Mouse (Mus musculus): ENCODE results near the gene Nrn1l. TPM values are rescaled to one million over a fixed set of nuclear protein-coding genes. Genes with fewer than 3 reads are reported as not detected.
A peak's percentile ranks its signal among the peaks of the same experiment; 100 is the strongest.

The Nrn1l gene
- polyA plus RNA-seq, 1 experiment from 2014 or later: 0.71 TPM

DNA sequence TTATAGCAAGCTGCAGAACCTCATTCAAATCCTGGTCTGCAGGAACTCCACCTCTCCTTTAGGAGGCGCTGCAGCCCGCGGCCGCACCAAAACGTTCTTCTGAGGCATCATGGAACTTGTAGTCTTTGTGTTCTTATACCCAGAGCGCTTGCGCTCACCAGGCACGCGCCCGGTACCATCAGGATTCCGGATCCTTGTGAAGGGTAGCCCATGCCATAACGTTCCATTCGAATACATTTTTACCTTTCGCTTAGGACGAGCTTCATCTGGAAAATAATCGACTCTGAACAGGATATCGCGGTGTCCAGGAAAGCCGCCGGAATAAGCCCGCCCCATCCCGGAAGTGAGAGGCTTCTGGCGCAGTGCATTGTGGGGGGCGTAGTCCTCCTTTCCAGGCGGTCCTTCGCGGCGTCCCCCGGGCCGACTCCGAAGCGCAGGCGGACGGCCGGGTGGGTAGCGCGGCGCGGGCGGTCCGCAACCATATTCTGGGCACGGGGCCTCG lies 38.6 kb upstream of the Nrn1l start, which contains the start of gene Thap11:
TSS of gene Thap11 (plus strand) at position 418 of the 502 bp plus-strand sequence.
- H3K27me3 ChIP-seq (replicated peaks; ENCODE audit: control insufficient read depth, insufficient read depth, low read length): no peaks in the 10 kb centered on the region
- peak; percentile 97 for DNase-seq (ENCODE audit: low spot score)
- WGBS: 0% methylated on average over 39 of the region's 43 CpGs
- peaks cover 12% of the 10 kb centered on the region for H3K36me3 ChIP-seq (ENCODE audit: control insufficient read depth, insufficient read depth, low read length)
- H3K27ac ChIP-seq (replicated peaks; ENCODE audit: low read depth, low read length): peak within 1 kb of the TSS; percentile 87
- H3K9me3 ChIP-seq (ENCODE audit: control insufficient read depth, low read length): no peaks in the 10 kb centered on the region
- ATAC-seq (ENCODE audit: low read depth): peak; percentile 94
- H3K4me1 ChIP-seq (ENCODE audit: control insufficient read depth, insufficient read depth, low read length): peaks cover 30% of the 10 kb centered on the region
- H3K9ac ChIP-seq (ENCODE audit: low read depth, low read length): peak within 1 kb of the TSS; percentile 85
- H3K4me3 ChIP-seq (ENCODE audit: low read depth, low read length): peak within 1 kb of the TSS; percentile 82
- peak within 1 kb of the TSS; percentile 97 for H3K4me2 ChIP-seq (ENCODE audit: low read depth, low read length)

DNA sequence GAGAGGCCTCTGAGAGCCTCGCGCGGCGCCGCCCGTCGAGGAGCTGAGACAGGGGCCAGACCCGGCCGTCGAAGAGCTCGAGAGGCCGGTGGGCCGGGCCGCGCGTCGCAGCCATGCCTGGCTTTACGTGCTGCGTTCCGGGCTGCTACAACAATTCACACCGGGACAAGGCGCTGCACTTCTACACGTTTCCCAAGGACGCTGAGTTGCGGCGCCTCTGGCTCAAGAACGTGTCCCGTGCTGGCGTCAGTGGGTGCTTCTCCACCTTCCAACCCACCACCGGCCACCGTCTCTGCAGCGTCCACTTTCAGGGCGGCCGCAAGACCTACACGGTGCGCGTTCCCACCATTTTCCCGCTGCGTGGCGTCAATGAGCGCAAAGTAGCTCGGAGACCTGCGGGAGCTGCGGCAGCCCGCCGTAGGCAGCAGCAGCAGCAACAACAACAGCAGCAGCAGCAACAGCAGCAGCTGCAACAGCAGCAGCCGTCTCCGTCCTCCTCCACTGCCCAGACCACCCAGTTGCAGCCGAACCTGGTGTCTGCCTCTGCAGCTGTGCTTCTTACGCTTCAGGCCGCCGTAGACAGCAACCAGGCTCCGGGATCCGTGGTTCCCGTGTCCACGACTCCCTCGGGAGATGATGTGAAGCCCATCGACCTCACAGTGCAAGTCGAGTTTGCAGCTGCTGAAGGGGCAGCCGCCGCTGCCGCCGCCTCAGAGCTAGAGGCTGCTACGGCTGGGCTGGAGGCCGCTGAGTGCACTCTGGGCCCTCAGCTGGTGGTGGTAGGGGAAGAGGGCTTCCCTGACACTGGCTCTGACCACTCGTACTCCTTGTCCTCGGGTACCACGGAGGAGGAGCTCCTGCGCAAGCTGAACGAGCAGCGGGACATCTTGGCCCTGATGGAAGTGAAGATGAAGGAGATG lies 37.9 kb upstream of the Nrn1l start:
- peaks cover 11% of the 10 kb centered on the region for H3K36me3 ChIP-seq (ENCODE audit: control insufficient read depth, insufficient read depth, low read length)
- peak overlapping the region; percentile 97 for H3K4me2 ChIP-seq (ENCODE audit: low read depth, low read length)
- peaks cover 30% of the 10 kb centered on the region for H3K4me1 ChIP-seq (ENCODE audit: control insufficient read depth, insufficient read depth, low read length)
- peak overlapping the region; percentile 87 for H3K27ac ChIP-seq (replicated peaks; ENCODE audit: low read depth, low read length)
- ATAC-seq (ENCODE audit: low read depth) (peak; percentile 35), DNase-seq (ENCODE audit: low spot score) (peak; percentile 62)
- peak overlapping the region; percentile 82 for H3K4me3 ChIP-seq (ENCODE audit: low read depth, low read length)
- H3K9ac ChIP-seq (ENCODE audit: low read depth, low read length): peak overlapping the region; percentile 85
- H3K9me3 ChIP-seq (ENCODE audit: control insufficient read depth, low read length): no peaks in the 10 kb centered on the region
- WGBS: under 1% methylated on average over 40 of the region's 71 CpGs
- H3K27me3 ChIP-seq (replicated peaks; ENCODE audit: control insufficient read depth, insufficient read depth, low read length): no peaks in the 10 kb centered on the region

DNA sequence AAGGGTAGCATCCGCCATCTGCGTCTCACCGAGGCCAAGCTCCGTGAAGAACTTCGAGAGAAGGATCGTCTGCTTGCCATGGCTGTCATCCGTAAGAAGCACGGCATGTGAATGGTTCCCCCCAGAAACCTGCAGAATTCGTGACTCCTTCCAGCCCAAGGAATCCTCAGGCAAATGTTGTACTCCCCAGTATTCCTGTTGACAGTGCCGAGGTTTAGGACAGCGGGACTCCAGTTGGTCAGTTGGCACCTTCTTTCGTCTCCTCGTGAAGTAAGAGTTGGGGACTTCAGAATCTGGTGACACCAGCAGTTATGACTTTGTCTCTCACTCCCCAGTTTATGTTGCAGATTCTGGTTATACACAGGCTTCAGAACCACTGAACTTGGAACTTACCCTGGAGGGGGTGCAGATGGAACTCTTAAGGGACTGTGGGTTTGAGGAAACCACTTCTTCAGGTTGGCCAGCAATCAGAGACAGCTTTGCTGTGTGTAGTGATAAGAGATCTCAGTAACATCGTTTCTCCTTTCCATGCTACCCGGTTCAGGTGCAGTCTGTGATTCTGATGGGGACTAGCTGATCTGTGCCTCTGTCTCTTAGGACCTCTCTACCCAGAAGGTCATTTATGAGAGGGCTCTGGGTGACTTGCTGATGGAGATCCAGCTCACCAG lies 37.1 kb upstream of the Nrn1l start:
- Histone ChIP-seq H3K9me3 (ENCODE audit: control insufficient read depth, low read length) (no peaks in the 10 kb centered on the region), H3K4me2 (ENCODE audit: low read depth, low read length) (peak overlapping the region; percentile 97), H3K36me3 (ENCODE audit: control insufficient read depth, insufficient read depth, low read length) (peaks cover 11% of the 10 kb centered on the region), H3K9ac (ENCODE audit: low read depth, low read length) (peak overlapping the region; percentile 85), H3K4me3 (ENCODE audit: low read depth, low read length) (peak overlapping the region; percentile 82), H3K4me1 (ENCODE audit: control insufficient read depth, insufficient read depth, low read length) (peaks cover 25% of the 10 kb centered on the region), H3K27ac (replicated peaks; ENCODE audit: low read depth, low read length) (peak overlapping the region; percentile 87; the same call in 1 of the 2 replicates), H3K27me3 (replicated peaks; ENCODE audit: control insufficient read depth, insufficient read depth, low read length) (no peaks in the 10 kb centered on the region)
- WGBS: 24% methylated on average over 15 of the region's 15 CpGs
- ATAC-seq (ENCODE audit: low read depth) (no peak), DNase-seq (ENCODE audit: low spot score) (no peak)

DNA sequence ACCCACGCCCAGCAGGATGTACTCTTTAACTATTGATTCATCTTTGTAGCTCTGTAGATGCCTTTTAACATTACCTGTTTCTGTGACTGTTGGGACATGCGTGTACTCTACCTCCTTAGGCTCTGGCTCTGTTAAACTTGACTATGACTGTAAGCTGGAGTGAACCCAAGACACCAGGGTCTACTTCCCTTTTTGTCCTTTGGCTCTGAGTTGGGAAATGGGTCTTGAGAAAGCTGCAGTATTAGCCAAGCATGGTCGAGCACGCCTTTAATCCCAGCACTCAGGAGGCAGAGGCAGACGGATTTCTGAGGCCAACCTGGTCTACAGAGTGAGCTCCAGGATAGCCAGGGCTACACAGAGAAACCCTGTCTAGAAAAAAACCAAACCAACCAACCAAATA lies 34.9 kb upstream of the Nrn1l start:
- H3K9ac ChIP-seq (ENCODE audit: low read depth, low read length): no peak overlapping the region
- no peak overlapping the region for H3K4me3 ChIP-seq (ENCODE audit: low read depth, low read length)
- no peaks in the 10 kb centered on the region for H3K27me3 ChIP-seq (replicated peaks; ENCODE audit: control insufficient read depth, insufficient read depth, low read length)
- peaks cover 11% of the 10 kb centered on the region for H3K36me3 ChIP-seq (ENCODE audit: control insufficient read depth, insufficient read depth, low read length)
- no peak overlapping the region for H3K4me2 ChIP-seq (ENCODE audit: low read depth, low read length)
- no peak for DNase-seq (ENCODE audit: low spot score)
- peaks cover 33% of the 10 kb centered on the region for H3K4me1 ChIP-seq (ENCODE audit: control insufficient read depth, insufficient read depth, low read length)
- H3K9me3 ChIP-seq (ENCODE audit: control insufficient read depth, low read length): no peaks in the 10 kb centered on the region
- no peak overlapping the region for H3K27ac ChIP-seq (replicated peaks; ENCODE audit: low read depth, low read length)
- WGBS: 86% methylated on average over 5 of the region's 5 CpGs
- ATAC-seq (ENCODE audit: low read depth): no peak

DNA sequence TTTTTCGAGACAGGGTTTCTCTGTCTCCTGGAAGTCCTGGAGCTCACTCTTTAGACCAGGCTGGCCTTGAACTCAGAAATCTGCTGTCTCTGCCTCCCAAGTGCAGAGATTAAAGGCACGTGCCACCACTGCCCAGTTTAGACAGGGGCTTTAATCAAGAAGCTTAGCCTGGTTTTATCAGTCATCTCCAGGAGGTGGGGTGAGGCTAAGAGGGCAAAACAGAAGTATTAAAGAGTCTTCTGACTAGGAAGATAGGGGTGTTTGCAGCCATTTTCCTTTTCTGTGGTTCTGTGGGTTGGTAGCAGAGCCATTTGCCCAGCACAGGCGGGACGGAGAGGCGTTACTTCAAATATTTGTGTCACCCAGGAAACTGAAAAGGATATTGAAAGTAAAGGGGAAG lies 34.1 kb upstream of the Nrn1l start:
- 75% methylated on average over 5 of the region's 5 CpGs for WGBS
- Histone ChIP-seq H3K27ac (replicated peaks; ENCODE audit: low read depth, low read length) (peak overlapping the region; percentile 84), H3K9me3 (ENCODE audit: control insufficient read depth, low read length) (no peaks in the 10 kb centered on the region), H3K9ac (ENCODE audit: low read depth, low read length) (no peak overlapping the region), H3K36me3 (ENCODE audit: control insufficient read depth, insufficient read depth, low read length) (peaks cover 15% of the 10 kb centered on the region), H3K4me3 (ENCODE audit: low read depth, low read length) (no peak overlapping the region), H3K27me3 (replicated peaks; ENCODE audit: control insufficient read depth, insufficient read depth, low read length) (no peaks in the 10 kb centered on the region), H3K4me2 (ENCODE audit: low read depth, low read length) (peak overlapping the region; percentile 52; the same call in 1 of the 2 replicates), H3K4me1 (ENCODE audit: control insufficient read depth, insufficient read depth, low read length) (peaks cover 33% of the 10 kb centered on the region)
- ATAC-seq (ENCODE audit: low read depth) (no peak), DNase-seq (ENCODE audit: low spot score) (no peak)

DNA sequence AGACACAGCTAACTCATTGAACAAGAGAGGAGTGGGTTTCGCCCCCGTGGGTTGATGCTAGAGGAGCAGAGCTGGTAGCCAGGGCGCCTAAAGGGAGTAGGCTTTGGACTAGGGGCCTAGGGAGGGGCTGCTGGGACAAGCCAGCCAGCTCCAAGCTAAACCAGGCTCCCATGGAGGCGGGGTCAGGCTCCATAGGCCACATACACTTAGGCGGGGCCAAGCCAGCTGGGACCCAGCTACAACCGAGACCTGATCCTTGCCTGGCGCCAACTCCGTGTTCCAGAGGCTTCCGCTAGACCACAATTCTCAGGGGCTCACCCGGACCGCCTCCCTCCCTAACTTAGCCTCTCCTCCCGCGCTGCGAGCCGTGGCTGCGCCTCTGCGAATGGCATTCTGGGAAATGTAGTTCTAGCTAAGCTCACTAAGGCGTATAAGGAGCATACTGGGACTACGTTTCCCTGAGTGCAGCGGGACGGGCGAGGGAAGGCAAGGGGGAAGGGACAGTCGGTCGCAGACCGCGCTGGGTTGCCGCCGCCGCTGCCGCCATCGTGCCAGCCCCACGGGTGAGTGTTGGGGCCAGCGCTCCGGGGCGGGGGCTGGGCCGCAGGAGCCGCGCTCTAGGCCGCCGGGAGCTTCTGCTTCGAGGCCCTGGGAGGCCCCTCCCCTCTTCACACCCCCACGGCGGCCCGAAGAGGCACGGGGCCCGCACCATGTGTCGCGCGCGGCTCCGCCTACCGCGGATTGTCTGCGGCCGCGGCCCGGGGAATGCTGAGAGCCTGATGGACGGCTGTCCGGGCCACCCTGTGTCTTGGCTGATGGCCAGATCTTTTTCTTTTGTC lies 33.0 kb upstream of the Nrn1l start, which contains the start of gene Nutf2:
TSS of gene Nutf2 (plus strand) at position 438 of the 839 bp plus-strand sequence.
- peaks cover 33% of the 10 kb centered on the region for H3K4me1 ChIP-seq (ENCODE audit: control insufficient read depth, insufficient read depth, low read length)
- ATAC-seq (ENCODE audit: low read depth): peak; percentile 98

DNA sequence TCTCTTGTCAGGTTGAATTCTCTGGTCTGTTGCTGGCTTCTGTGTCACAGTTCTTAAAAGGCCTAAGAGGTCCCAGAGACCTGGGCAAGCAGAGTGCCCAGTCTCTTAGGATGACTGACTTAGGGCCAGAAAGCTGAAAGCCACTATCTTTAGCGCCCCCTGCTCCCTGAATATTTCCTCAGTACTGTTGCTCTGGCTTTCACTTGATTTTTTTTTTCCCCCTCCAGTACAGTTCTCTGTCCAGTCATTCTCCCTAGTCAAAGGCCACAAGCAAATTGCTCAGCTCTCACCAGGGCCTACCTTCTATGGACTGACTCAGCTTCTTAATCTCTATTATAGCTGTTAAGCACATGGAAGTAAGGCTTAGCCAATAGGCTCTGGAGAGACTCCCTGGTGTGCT lies 31.4 kb upstream of the Nrn1l start:
- peak overlapping the region; percentile 94 for H3K9ac ChIP-seq (ENCODE audit: low read depth, low read length)
- peak overlapping the region; percentile 96 for H3K4me3 ChIP-seq (ENCODE audit: low read depth, low read length)
- DNase-seq (ENCODE audit: low spot score): no peak
- H3K27me3 ChIP-seq (replicated peaks; ENCODE audit: control insufficient read depth, insufficient read depth, low read length): no peaks in the 10 kb centered on the region
- no peaks in the 10 kb centered on the region for H3K9me3 ChIP-seq (ENCODE audit: control insufficient read depth, low read length)
- no peak overlapping the region for H3K27ac ChIP-seq (replicated peaks; ENCODE audit: low read depth, low read length)
- H3K36me3 ChIP-seq (ENCODE audit: control insufficient read depth, insufficient read depth, low read length): peaks cover 30% of the 10 kb centered on the region
- ATAC-seq (ENCODE audit: low read depth): no peak
- H3K4me2 ChIP-seq (ENCODE audit: low read depth, low read length): peak overlapping the region; percentile 84
- peaks cover 24% of the 10 kb centered on the region for H3K4me1 ChIP-seq (ENCODE audit: control insufficient read depth, insufficient read depth, low read length)
- 8% methylated on average over 1 of the region's 1 CpGs for WGBS

More for the DNA sequence above, 33.0 kb upstream of the Nrn1l start, which contains the start of gene Nutf2:
- peak; percentile 100 for DNase-seq (ENCODE audit: low spot score)
- H3K4me2 ChIP-seq (ENCODE audit: low read depth, low read length): peak within 1 kb of the TSS; percentile 84
- H3K9ac ChIP-seq (ENCODE audit: low read depth, low read length): peak within 1 kb of the TSS; percentile 94
- H3K4me3 ChIP-seq (ENCODE audit: low read depth, low read length): peak within 1 kb of the TSS; percentile 96
- peak within 1 kb of the TSS; percentile 84 for H3K27ac ChIP-seq (replicated peaks; ENCODE audit: low read depth, low read length)
- H3K27me3 ChIP-seq (replicated peaks; ENCODE audit: control insufficient read depth, insufficient read depth, low read length): no peaks in the 10 kb centered on the region
- no peaks in the 10 kb centered on the region for H3K9me3 ChIP-seq (ENCODE audit: control insufficient read depth, low read length)
- H3K36me3 ChIP-seq (ENCODE audit: control insufficient read depth, insufficient read depth, low read length): peaks cover 16% of the 10 kb centered on the region
- WGBS: under 1% methylated on average over 26 of the region's 59 CpGs

All from embryonic facial prominence, embryonic 14.5 days (tissue).